Mouse (Mus musculus): ENCODE measurements at regions not wholly inside any gene's neighbourhood (a gene's known extent, or its start where the extent isn't known, plus 50 kb on each side); places are given as distances from the start of the nearest gene placed in this dataset.
"Not testable (repeated sequence)": the region's sequence is repeated elsewhere in the genome, so short reads cannot be mapped to it uniquely, and the experiment has no call there.

DNA sequence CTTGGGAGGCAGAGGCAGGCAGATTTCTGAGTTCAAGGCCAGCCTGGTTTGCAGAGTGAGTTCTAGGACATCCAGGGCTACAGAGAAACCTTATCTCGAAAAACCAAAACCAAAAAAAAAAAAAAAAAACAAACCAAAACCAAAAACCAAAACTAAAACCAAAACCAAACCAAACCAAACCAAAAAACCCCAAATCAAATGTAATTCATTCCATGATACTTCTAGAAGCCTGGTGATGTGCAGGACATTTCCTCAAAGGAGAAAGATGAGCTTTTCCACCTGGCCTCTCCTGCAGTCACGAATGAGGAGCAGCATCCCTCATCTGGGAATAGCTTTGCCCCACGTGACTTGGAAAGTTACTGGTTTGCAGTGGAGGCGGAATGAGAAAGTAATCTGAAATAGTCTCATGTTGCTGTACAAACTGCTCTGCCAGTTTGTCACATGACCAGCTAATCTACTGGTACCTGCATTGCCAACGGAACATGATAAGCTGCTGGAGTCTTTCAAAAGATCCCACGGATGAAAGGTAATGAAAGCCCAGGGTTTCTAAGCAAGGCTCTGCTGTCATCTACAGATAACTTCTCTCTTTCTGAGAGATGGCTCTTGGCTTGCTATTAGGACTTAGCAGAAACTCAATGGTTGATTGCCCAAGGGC is 127.8 kb upstream of the Max start:
- no peak for DNase-seq (ENCODE audit: low spot score)

DNA sequence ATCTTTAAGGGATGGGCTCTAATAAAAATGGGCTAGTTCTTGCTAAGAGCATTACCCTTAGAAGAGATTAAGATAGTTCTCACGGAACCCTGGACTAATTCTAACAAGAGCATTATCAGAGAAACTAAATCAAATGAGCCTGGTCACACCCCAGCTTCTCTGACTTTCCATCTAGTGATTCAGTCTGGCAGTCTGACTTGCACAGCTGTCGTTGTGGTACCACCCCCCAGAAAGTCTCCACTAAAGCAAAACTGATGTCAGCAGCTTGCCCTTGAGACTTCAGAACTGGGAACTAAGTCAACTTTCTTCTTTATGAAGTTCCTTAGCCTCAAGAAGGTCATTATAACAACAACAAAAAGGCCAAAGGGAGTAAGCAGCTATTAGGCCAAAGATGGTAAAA is 126.5 kb upstream of the Max start:
- no peak for DNase-seq (ENCODE audit: low spot score)

DNA sequence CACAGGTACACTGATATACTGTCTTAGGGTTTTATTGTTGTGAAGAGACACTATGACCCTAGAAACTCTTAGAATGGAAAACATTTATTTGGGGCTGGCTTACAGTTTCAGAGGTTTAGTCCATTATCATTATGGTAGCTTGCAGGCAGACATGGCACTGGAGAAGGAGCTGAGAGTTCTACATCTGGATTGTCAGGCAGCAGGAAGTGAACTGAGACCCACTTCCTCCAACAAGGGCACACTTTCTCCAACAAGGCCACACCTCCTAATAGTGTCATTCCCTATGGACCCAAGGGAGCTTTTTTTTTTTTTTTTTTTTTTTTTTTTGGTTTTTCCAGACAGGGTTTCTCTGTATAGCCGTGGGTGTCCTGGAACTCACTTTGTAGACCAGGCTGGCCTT is 124.9 kb upstream of the Max start:
- not testable (repeated sequence) for DNase-seq (ENCODE audit: low spot score)

DNA sequence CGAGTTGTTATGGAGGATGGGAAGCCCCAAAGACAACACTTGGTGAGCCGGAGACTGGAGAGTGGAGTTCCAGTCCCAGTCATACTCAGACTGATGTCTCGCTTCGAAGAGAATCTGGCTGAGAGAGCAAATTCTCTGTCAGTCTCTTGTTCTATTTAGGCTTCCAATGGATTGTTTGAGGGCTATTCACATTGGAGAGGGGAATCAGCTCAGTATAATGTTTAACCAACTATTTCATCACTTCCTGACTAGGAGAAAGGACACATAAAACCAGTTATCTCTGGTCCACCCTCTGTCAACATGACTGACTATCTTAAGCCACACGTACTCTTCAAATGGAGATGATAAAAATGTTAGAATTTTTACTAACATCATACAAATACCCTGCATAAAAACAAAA is 123.9 kb upstream of the Max start:
- DNase-seq (ENCODE audit: low spot score): no peak

DNA sequence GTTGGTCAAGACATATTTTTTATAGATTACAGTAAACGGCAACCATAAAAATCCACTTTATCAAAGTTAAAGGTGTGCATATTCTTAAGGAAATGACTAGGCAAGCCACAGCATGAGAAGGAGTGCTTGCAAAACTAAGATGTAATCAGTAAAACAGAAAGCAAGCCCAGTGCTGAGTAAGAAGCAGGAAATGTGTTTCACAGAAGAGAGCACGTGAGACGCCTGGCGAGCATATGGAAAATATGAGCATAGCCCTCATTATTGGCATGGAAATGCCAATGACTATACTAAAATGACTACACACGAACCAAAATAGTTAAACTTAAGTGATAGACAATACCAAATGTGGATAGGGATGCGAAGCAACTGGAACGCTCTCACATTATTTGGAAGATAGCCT is 123.2 kb upstream of the Max start:
- DNase-seq (ENCODE audit: low spot score): no peak

DNA sequence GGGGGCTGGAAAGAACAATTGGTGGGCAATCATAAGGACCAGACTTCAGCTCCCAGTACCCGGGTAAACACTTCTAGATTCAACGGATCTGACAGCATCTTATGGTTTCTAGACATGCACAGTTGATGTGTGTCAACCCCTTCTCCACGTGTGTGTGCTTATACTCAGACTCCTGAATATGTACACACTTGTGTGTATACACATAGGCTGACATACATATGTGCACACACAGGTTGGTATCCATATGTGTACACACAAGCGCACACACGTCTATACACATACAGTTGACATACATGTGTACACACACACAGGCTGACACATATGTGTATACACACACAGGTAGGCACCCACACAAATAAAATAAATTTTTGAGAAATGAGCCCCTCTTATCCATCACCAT is 122.7 kb upstream of the Max start:
- DNase-seq (ENCODE audit: low spot score): no peak

DNA sequence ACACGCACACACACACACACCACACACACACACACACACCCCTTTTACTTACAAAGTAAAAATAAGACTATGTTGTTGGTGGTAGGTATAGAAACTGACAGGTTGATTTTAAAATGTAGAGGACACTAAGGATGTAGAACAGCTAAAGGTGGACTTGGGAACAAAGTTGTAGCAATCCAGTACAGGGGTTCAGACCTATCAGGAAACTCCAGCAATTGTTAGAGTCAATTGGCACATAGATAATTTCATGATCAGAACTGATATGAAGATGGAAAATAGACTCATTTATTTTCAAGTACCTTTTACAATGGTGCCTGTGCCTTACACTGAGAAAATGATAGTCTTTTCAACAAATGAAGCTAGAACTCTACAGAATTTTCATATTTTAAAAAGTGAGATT is 122.3 kb upstream of the Max start:
- no peak for DNase-seq (ENCODE audit: low spot score)

DNA sequence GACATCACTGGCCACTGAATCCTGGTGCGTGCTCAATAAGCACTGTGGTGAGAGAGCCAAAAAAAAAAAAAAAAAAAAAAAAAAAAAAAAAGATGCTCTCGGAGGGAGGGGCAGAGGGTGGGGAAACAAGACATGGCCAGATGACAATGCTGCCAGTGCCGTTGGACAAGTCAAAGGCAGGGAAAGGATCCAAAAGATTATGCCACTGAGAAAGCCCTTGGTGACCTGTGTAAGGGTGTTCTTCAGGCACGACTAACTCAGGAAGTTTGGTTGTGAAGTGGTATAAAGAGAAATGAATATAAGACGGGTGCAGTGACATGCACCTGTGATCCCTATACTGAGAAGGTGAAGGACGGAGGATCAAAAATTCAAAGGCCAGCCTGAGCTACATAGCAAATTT is 121.8 kb upstream of the Max start:
- no peak for DNase-seq (ENCODE audit: low spot score)

DNA sequence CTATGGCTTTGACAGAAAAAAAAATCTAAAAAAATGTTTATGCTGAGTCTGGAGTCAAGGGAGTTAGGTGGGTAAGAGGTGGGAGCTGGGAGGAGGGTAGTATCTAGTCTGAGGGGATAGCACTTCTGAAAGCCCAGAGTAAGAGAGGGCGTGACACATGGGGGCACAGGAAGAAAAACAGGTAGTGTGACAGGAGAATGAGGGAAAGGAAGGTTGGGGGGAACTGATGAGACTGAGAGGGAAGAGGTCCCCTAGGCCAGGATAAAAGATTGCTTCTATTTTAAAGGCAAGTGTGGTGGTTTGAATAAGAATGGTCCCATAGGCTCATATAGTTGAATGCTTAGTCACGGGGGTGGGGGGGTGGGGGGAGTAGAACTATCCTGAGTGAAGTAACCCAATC is 119.8 kb upstream of the Max start:
- DNase-seq (ENCODE audit: low spot score): no peak

DNA sequence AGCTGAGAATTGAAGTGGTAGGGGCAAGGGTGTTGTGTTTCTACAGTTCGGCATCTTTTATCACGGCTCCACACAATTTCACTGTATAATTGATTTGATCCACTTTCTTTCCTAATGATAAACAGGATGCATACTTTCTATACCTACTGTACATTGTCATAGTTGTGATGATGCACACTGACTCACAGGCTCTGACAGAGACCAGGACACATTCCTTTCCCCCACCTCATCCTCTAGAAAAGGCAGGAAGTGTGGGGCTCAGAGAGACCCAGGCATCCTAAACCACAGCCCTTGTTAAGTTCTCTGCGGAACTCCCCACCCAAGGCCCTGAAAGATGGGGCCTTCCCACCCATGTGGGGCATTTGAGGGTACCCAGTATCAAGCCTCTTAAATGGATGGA is 117.5 kb upstream of the Max start:
- no peak for DNase-seq (ENCODE audit: low spot score)

DNA sequence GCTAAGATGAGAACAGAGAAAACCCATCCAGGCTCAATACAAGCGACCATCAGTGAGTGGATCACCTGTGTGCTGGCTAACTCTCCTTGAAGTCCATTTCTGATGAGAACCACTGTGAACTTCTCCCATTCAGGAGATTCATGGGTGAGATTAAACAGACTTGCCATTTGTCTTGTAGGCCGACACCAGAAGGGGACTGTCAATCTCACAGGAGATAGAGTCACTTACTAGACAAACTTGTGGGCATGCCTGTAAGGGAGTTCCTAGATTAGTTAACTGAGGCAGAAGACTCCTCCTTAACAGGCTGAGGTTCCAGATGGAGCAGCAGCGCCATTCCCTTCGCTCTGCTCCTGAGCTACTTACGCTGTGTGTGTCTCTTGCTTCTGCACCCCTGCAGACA is 114.7 kb upstream of the Max start:
- no peak for DNase-seq (ENCODE audit: low spot score)

DNA sequence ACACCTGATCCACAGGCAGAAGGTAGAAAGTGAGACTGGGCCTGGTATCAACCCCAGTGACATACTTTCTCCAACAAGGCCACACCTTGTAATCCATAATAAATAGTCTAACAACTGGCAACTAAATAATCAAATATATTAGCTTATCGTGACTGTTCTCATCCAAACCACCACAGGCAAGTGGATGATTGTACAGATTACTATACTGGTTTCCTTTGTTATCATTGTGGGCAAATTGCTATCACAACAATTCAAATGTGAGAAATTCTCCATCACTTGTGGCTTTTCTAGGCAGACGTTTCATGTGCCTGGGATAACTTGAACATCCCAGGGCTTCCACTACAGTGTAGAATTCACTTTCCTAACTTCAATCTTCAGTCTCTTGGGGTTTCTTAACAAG is 112.6 kb upstream of the Max start:
- DNase-seq (ENCODE audit: low spot score): no peak

DNA sequence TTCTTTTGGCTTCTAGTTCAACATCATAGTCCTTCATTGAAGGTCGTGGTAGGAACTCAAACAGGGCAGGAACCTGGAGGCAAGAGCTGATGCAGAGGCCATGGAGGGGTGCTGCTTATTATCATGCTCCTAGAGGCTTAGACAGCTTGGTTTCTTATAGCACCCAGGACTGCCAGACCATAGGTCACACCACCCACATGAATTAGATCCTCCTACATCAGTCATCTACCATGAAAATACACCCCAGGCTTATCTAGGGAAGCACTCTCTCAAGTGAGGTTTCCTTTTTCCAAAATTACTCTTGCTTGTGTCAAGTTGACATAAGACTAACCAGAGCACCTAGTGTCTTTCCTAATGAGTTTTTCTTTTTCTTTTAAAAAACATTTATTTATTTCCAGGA is 109.7 kb upstream of the Max start:
- DNase-seq (ENCODE audit: low spot score): no peak

DNA sequence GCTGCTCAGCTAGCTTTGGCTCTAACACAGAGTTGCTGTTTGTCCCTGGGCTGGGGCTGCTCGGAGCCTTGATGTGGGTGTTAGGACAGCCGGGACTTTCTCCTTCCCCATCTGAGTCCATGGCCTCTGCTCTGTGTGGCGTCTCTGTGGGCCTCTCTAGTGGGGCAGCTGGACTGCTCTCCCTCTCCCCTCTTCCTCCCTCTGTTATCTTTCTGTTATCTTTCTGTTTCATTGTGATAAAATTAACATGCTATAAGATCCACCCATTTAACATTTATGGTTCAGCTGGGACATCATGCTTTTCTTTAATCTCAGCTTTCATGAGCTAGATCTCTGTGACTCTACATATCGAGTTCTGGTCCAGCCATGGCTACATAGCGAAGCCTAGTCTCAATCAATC is 105.9 kb upstream of the Max start:
- no peak for DNase-seq (ENCODE audit: low spot score)

DNA sequence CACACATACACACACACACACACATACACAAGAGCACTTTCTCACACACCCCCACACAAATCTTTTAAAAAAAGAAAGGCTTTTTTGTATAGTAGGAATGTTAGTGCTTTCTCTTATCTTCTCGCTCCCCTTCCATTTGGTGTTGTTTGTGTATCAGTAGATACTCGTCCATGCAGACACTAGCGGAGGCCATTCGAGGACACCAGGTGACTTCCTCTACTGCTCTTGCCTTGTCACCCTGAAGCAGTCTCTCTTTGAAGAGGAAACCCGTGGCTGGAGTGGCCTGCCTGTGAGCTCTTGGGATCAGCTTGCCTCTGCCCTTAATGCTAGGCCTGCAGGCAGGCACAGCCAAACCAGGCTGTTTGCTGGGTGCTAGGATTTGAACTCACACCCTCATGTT is 105.1 kb upstream of the Max start:
- no peak for DNase-seq (ENCODE audit: low spot score)

DNA sequence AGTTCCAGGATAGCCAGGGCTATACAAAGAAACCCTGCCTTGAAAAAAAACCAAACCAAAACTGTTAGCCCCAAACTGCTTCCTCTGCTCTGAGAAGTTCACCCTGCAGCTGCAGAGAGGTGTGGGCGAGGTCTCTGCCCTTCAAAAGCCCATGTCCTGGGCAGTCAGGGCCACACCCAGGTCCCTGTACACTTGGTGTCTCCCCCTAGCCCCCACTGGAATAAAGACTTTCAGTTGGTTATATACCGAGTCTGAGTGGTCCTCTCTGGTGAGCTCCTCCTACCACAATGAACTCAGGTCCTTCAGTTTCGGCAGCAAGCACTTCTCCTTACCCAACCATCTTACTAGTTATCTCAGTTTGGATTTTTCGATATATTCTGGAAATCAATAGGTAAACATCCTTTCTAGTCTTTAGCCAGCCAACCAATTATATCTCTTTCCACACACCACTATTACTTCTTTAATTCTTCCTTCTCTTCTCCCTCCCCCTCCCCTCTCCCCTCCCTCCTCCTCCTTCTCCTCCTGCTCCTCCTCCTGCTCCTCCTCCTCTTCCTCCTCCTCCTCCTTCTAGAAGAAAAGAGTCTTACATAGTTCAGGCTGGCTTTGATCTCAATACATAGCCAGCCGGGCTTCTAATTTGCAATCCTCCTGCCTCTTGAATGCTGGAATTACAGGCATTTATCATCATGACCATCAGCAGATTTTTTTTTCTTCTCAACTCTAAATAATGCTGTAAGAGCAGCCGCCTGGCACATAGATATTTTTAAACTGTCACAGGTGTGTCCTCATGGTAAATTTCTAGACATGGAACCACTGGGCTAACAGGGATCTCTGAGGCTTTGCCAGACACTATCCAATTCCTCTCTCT is 103.9 kb upstream of the Max start:
- DNase-seq (ENCODE audit: low spot score): no peak

DNA sequence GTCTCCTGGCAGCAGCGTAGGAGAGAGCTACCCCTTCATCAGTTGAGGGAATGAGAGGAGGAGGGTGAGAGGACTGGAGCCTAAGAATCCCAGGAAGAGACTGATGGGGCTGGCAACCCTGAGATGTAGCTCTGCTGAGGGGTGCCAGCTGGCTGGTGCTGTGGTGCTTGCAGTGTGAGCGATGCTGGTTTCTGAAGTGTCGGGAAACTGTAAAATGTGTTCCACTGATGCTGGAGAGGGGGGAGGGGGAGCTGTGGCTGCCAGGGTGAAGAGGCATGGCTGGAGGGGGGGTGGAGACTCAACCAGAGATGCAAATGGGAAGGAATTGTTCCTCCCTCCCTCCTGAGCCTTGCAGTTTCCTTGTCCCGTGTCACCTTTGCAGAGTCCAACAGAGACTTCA is 102.0 kb upstream of the Max start:
- DNase-seq (ENCODE audit: low spot score): no peak

DNA sequence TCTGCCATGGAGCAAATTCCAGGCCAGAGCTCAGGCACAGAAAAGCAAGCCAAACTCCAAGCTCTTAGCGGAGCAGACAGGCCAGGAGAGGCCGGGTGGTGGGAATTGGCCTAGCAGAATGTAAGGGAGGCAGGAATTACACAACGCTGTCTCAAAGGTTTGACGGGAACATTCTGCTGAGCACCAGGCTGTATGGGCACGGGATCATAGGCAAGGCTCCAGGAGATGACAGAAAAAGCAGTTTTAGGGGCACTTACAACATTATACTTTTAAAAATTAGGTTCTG is 99.5 kb upstream of the Max start:
- DNase-seq (ENCODE audit: low spot score): no peak

DNA sequence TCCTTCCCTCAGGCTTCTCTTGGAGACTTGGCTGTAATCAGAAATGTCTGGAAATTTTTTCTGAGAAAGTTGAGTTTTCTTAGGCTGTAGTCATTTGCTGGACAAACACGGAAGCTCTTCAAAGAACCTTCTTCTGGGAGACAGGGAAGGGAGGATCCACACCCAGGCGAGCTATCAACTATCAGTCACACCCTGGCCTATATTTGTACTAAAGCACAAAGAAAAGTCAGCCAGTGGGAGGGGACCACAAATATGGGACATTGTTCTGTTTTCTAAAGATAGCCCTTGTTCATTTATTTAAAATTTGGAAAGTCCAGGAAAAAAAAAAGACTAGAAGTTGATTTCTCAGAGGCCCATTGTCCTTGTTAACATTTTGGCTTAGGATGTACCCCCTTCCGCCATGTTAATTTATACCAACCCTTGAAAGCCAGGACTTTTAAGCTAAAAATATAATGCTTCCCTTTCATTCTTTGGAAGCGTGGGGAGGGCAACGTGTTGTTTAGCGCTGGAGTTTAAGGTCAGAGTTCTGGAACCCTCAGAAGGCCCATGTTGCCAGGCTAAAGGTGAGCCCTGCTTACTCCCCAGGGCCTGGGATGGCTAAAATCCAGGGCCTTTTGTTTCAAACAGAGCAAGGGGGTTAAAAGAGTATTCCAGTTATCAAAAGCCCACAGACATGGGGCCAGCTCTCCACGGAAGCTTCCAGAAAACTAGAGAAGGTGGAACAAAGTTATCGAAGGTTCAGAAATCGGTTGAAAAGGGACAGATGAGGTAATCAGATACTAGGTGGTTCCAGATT is 99.0 kb upstream of the Max start:
- DNase-seq (ENCODE audit: low spot score): no peak

DNA sequence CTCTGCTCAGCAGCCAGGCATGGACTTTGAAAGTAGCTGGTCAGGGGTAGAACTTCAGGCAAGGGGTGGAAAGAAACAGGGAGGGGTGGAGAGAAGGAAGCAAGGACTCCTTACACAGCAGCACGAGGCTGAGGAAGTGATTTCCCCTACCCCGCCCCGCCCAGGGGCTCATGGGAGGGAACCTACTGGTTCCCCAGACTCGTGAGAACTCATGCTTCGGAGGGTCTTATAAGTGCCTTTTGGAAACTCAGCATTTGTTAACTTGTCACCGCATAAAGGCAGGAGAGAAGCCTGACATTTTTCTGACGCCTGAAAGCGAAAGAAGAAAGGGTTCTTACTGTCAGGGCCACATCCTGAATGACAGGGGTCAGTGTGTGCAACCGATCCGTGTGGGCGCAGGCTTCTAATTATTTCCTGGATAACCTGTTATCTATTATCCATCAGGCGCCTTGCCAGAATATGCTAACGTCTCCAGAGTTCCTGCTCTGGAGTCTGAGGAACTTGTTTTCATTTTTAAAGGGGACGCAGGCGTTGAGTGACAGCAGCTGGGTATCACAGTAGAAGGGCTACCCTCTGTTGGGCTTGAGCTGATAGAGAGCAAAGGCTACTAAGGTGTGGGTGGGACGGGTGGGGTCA is 98.2 kb upstream of the Max start:
- no peak for DNase-seq (ENCODE audit: low spot score)

DNA sequence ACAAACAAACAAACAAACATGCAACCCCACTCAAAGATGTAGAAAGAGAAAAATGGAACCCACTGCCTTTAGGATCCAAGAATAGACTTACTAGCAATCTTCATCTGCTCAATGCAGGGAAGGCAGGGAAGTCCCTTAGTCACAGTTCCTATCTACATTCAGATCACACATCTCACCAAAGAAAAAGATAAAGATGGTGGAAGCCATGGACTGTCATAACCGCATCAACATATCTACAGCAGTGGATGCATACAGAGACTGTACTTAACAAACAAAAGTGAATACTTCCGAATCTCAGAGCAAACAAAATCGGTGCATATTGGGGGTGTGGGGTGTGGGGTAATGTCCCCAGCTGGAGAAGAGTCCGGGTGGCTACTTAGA is 97.7 kb upstream of the Max start:
- no peak for DNase-seq (ENCODE audit: low spot score)

DNA sequence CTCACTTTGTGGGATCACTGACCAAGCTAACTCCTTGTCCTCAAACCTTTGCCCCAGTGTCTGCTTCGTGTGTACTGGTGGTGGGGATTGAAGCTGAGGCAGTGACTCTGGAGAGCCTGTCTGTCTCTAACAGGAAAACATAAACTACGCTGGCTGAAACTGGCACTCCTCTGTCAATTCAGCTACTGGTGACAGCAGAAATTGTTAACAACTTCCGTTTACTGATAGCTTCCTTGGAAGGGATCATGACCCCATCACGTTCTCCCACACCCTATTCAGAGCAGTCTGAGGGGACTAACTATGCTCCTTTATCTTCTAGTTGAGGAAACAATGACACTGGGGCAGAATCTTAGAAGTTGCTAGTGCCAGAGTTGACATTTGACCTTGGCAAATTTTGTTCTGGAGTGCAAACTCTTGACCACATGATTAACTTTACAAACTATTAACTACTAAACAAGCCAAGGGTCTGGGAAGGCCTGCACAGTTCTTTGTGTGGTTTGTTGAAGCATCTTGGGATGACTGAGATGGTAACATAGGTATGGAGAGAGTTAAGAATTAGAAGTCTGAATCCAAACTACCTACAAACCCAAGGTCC is 96.7 kb upstream of the Max start:
- DNase-seq (ENCODE audit: low spot score): no peak
